Comparison of ENCODE assay signal across 9 mouse cellular contexts in genomic region chr14:28004023-28004422, GRCm38 (mm10).
DNase-seq lines count a peak whose midpoint lies in the region; ATAC-seq lines count a peak whose summit lies in the region.
"Had no signal": no experiment of that assay in that cellular context is flagged by ENCODE, and none has a peak within 500 bp of the region (broad histone marks: within the 10 kb centered on the region; RNA-seq: fewer than 3 reads in every experiment).

No protein-coding gene starts in this region.

- H3K36me3 ChIP-seq in hindbrain, embryonic 11.5 days (ENCODE audit: control insufficient read depth, insufficient read depth, low read length), result no peaks in the 10 kb centered on the region
- H3K36me3 ChIP-seq in hindbrain, embryonic 12.5 days, result no peaks in the 10 kb centered on the region
- no peaks in the 10 kb centered on the region for H3K36me3 ChIP-seq in neural tube, embryonic 11.5 days (ENCODE audit: control insufficient read depth, insufficient read depth, low read length)
- no peaks in the 10 kb centered on the region for H3K36me3 ChIP-seq in liver, embryonic 11.5 days (ENCODE audit: control insufficient read depth, insufficient read depth, low read length)
- H3K36me3 ChIP-seq: heart, embryonic 15.5 days; liver, embryonic 15.5 days had no signal

- DNase-seq in hindbrain, embryonic 11.5 days (ENCODE audit: low spot score), result peak; percentile 20
- DNase-seq in neural tube, embryonic 11.5 days (ENCODE audit: low spot score), result peak; percentile 27
- no peak for DNase-seq in neural tube, embryonic 10.5 days (ENCODE audit: extremely low spot score, low spot score)
- peak; percentile 53 for DNase-seq in embryo, embryonic 10.5 days (ENCODE audit: low spot score)
- peak; percentile 34 for DNase-seq in mesoderm, embryonic 11.5 days (ENCODE audit: low read depth, low spot score)
- DNase-seq in liver, embryonic 11.5 days (ENCODE audit: low spot score), result no peak

- H3K9ac ChIP-seq in hindbrain, embryonic 11.5 days (ENCODE audit: low read depth, low read length), result no peak overlapping the region
- H3K9ac ChIP-seq in hindbrain, embryonic 12.5 days, result no peak overlapping the region
- H3K9ac ChIP-seq in neural tube, embryonic 11.5 days (ENCODE audit: low read length), result no peak overlapping the region
- no peak overlapping the region for H3K9ac ChIP-seq in liver, embryonic 11.5 days (ENCODE audit: low read depth, low read length)
- H3K9ac ChIP-seq: heart, embryonic 15.5 days; liver, embryonic 15.5 days had no signal

- no peaks in the 10 kb centered on the region for H3K27me3 ChIP-seq in hindbrain, embryonic 11.5 days (ENCODE audit: control insufficient read depth, insufficient read depth, low read length)
- no peaks in the 10 kb centered on the region for H3K27me3 ChIP-seq in hindbrain, embryonic 12.5 days
- H3K27me3 ChIP-seq in neural tube, embryonic 11.5 days (ENCODE audit: control insufficient read depth, insufficient read depth, low read length), result no peaks in the 10 kb centered on the region
- H3K27me3 ChIP-seq in liver, embryonic 11.5 days (replicated peaks; ENCODE audit: control insufficient read depth, insufficient read depth, low read length), result no peaks in the 10 kb centered on the region
- H3K27me3 ChIP-seq: liver, embryonic 15.5 days had no signal

- H3K9me3 ChIP-seq in hindbrain, embryonic 11.5 days (ENCODE audit: control insufficient read depth, low read length), result no peaks in the 10 kb centered on the region
- H3K9me3 ChIP-seq in hindbrain, embryonic 12.5 days (replicated peaks), result no peaks in the 10 kb centered on the region
- H3K9me3 ChIP-seq in neural tube, embryonic 11.5 days (ENCODE audit: control insufficient read depth, low read length), result no peaks in the 10 kb centered on the region
- no peaks in the 10 kb centered on the region for H3K9me3 ChIP-seq in liver, embryonic 11.5 days (ENCODE audit: control insufficient read depth, low read length)
- H3K9me3 ChIP-seq: heart, embryonic 15.5 days; liver, embryonic 15.5 days had no signal

- ATAC-seq in hindbrain, embryonic 11.5 days (ENCODE audit: low FRiP score), result no peak
- no peak for ATAC-seq in hindbrain, embryonic 12.5 days (ENCODE audit: low FRiP score)
- no peak for ATAC-seq in neural tube, embryonic 11.5 days (ENCODE audit: insufficient read depth, low FRiP score, low TSS enrichment)
- no peak for ATAC-seq in liver, embryonic 11.5 days (replicated peaks; ENCODE audit: low FRiP score)

- H3K4me1 ChIP-seq in hindbrain, embryonic 11.5 days (replicated peaks; ENCODE audit: control insufficient read depth, insufficient read depth, low read length), result no peaks in the 10 kb centered on the region
- H3K4me1 ChIP-seq in hindbrain, embryonic 12.5 days, result no peaks in the 10 kb centered on the region
- no peaks in the 10 kb centered on the region for H3K4me1 ChIP-seq in neural tube, embryonic 11.5 days (ENCODE audit: control insufficient read depth, insufficient read depth, low read length)
- H3K4me1 ChIP-seq in liver, embryonic 11.5 days (replicated peaks; ENCODE audit: control insufficient read depth, insufficient read depth, low read length), result no peaks in the 10 kb centered on the region
- H3K4me1 ChIP-seq: liver, embryonic 15.5 days had no signal

- no peak overlapping the region for H3K4me3 ChIP-seq in hindbrain, embryonic 11.5 days (ENCODE audit: low read depth, low read length)
- no peak overlapping the region for H3K4me3 ChIP-seq in hindbrain, embryonic 12.5 days
- no peak overlapping the region for H3K4me3 ChIP-seq in neural tube, embryonic 11.5 days (ENCODE audit: low read depth, low read length)
- no peak overlapping the region for H3K4me3 ChIP-seq in liver, embryonic 11.5 days (ENCODE audit: low read depth, low read length)
- H3K4me3 ChIP-seq: heart, embryonic 15.5 days; liver, embryonic 15.5 days had no signal

- H3K27ac ChIP-seq in hindbrain, embryonic 11.5 days (ENCODE audit: low read depth, low read length), result no peak overlapping the region
- H3K27ac ChIP-seq in hindbrain, embryonic 12.5 days, result no peak overlapping the region
- H3K27ac ChIP-seq in neural tube, embryonic 11.5 days (ENCODE audit: low read depth, low read length), result no peak overlapping the region
- no peak overlapping the region for H3K27ac ChIP-seq in liver, embryonic 11.5 days (ENCODE audit: low read depth, low read length)
- H3K27ac ChIP-seq: heart, embryonic 15.5 days; liver, embryonic 15.5 days had no signal

- H3K4me2 ChIP-seq in hindbrain, embryonic 11.5 days (replicated peaks; ENCODE audit: low read depth, low read length), result no peak overlapping the region
- H3K4me2 ChIP-seq in hindbrain, embryonic 12.5 days (replicated peaks), result no peak overlapping the region
- H3K4me2 ChIP-seq in neural tube, embryonic 11.5 days (ENCODE audit: low read depth), result no peak overlapping the region
- no peak overlapping the region for H3K4me2 ChIP-seq in liver, embryonic 11.5 days
- H3K4me2 ChIP-seq: heart, embryonic 15.5 days; liver, embryonic 15.5 days had no signal

- WGBS in hindbrain, embryonic 11.5 days, result 61% methylated on average over 4 of the region's 4 CpGs
- 51% methylated on average over 4 of the region's 4 CpGs for WGBS in hindbrain, embryonic 12.5 days
- WGBS in neural tube, embryonic 11.5 days, result 59% methylated on average over 4 of the region's 4 CpGs
- WGBS in liver, embryonic 11.5 days, result 51% methylated on average over 4 of the region's 4 CpGs

Comparison
In these comparisons a context has a peak if more than half of its experiments do, and no peak if none do; other contexts are left out.
1. DNase-seq: peak in hindbrain, embryonic 11.5 days (single experiment), neural tube, embryonic 11.5 days (single experiment), embryo, embryonic 10.5 days (single experiment) and mesoderm, embryonic 11.5 days (single experiment); none in neural tube, embryonic 10.5 days (single experiment) and liver, embryonic 11.5 days (single experiment).